In the genomic region with DNA sequence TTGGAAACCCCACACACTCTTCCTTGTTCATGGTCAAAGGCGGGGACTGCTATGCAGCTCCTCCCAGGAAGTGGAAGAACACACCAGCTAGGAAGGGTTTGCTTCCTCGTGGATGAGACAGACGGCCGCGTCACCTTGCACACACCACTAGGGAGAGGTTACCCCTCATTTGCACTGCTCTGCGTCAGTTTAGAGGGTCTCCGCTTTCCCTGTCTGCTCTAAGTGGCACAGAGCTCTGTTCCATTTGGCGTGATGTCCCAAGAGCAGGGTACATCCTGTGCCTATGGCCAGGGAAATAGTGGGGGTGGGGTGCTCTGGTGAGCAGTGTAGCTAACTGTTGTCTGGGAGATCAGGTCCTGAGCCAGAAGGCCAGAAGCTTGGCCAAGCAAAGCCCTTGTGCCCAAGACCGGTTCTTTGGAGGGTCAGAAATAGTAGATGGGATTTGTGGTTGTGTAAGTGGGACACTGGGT, we compare ENCODE assay signal across 8 mouse cellular contexts. TPM values are rescaled to one million over a fixed set of nuclear protein-coding genes. Genes with fewer than 3 reads are reported as not detected.
DNase-seq lines count a peak whose midpoint lies in the region; ATAC-seq lines count a peak whose summit lies in the region.

No protein-coding gene starts in this region.

- 0 out of 2 replicates have a peak overlapping the region, but pooled peaks have one; percentile 2 for H3K9ac ChIP-seq in intestine, embryonic 15.5 days
- H3K9ac ChIP-seq in midbrain, embryonic 14.5 days (replicated peaks; ENCODE audit: low read length): no peak overlapping the region

- H3K4me1 ChIP-seq in intestine, embryonic 15.5 days (replicated peaks): peaks cover 66% of the 10 kb centered on the region
- peaks cover 44% of the 10 kb centered on the region for H3K4me1 ChIP-seq in midbrain, embryonic 14.5 days (ENCODE audit: control insufficient read depth, insufficient read depth, low read length)

- H3K4me3 ChIP-seq in intestine, embryonic 15.5 days (replicated peaks): no peak overlapping the region
- no peak overlapping the region for H3K4me3 ChIP-seq in midbrain, embryonic 14.5 days (replicated peaks; ENCODE audit: low read depth, low read length)

- no peaks in the 10 kb centered on the region for H3K9me3 ChIP-seq in intestine, embryonic 15.5 days
- no peaks in the 10 kb centered on the region for H3K9me3 ChIP-seq in midbrain, embryonic 14.5 days (ENCODE audit: control insufficient read depth, low read length)

- peak overlapping the region; percentile 93 for H3K27ac ChIP-seq in intestine, embryonic 15.5 days
- peak overlapping the region; percentile 49; the same call in 1 of the 2 replicates for H3K27ac ChIP-seq in midbrain, embryonic 14.5 days (replicated peaks; ENCODE audit: low read depth, low read length)

- H3K4me2 ChIP-seq in intestine, embryonic 15.5 days (replicated peaks): peak overlapping the region; percentile 35
- H3K4me2 ChIP-seq in midbrain, embryonic 14.5 days (ENCODE audit: low read length): no peak overlapping the region

- H3K27me3 ChIP-seq in intestine, embryonic 15.5 days (replicated peaks): no peaks in the 10 kb centered on the region
- no peaks in the 10 kb centered on the region for H3K27me3 ChIP-seq in midbrain, embryonic 14.5 days (ENCODE audit: control insufficient read depth, insufficient read depth, low read length)

- peaks cover 32% of the 10 kb centered on the region for H3K36me3 ChIP-seq in intestine, embryonic 15.5 days
- peaks cover 54% of the 10 kb centered on the region for H3K36me3 ChIP-seq in midbrain, embryonic 14.5 days (ENCODE audit: control insufficient read depth, insufficient read depth, low read length)

- DNase-seq in cerebellum, adult 8-10 months: peak; percentile 39
- peak; percentile 57 for DNase-seq in testis, postnatal 10 days (ENCODE audit: low spot score)
- no peak for DNase-seq in testis, postnatal 14 days (ENCODE audit: low spot score)
- no peak for DNase-seq in midbrain, embryonic 14.5 days
- DNase-seq in thymus, postnatal 36 days: no peak
- DNase-seq in embryo, embryonic 10.5 days (ENCODE audit: low spot score): no peak

- ATAC-seq in cerebellum, adult (ENCODE audit: insufficient number of reproducible peaks, low FRiP score, low TSS enrichment): no peak
- no peak for ATAC-seq in intestine, embryonic 15.5 days
- ATAC-seq in midbrain, embryonic 14.5 days (ENCODE audit: low FRiP score, low TSS enrichment): no peak

- 54% methylated on average over 9 of the region's 9 CpGs for WGBS in intestine, embryonic 15.5 days
- 77% methylated on average over 9 of the region's 9 CpGs for WGBS in midbrain, embryonic 14.5 days

RNA-seq across cellular contexts. Expression of a gene that starts 13.7 kb away (rescaled TPM):
- 42.7 and 45.5 TPM in 2 replicates for polyA plus RNA-seq in intestine, embryonic 15.5 days (2015; fragmentation: Nextera tagmentation; extraction: Ambion mirVana)
- polyA plus RNA-seq in midbrain, embryonic 14.5 days (2014; fragmentation: Nextera tagmentation; extraction: Ambion mirVana): 175 and 194 TPM in 2 replicates

RNA-seq across cellular contexts. Expression of a gene that starts 20.9 kb away (rescaled TPM):
- 2.6 and 2.7 TPM in 2 replicates for polyA plus RNA-seq in intestine, embryonic 15.5 days (2015; fragmentation: Nextera tagmentation; extraction: Ambion mirVana)
- 3.0 TPM in 2 replicates for polyA plus RNA-seq in midbrain, embryonic 14.5 days (2014; fragmentation: Nextera tagmentation; extraction: Ambion mirVana)

RNA-seq across cellular contexts. Expression of a gene that starts 25.0 kb away (rescaled TPM):
- 39.6 and 42.5 TPM in 2 replicates for polyA plus RNA-seq in intestine, embryonic 15.5 days (2015; fragmentation: Nextera tagmentation; extraction: Ambion mirVana)
- 65.7 and 81.1 TPM in 2 replicates for polyA plus RNA-seq in midbrain, embryonic 14.5 days (2014; fragmentation: Nextera tagmentation; extraction: Ambion mirVana)

RNA-seq across cellular contexts. Expression of a gene that starts 41.1 kb away (rescaled TPM):
- polyA plus RNA-seq in intestine, embryonic 15.5 days (2015; fragmentation: Nextera tagmentation; extraction: Ambion mirVana): 18.9 and 19.7 TPM in 2 replicates
- polyA plus RNA-seq in midbrain, embryonic 14.5 days (2014; fragmentation: Nextera tagmentation; extraction: Ambion mirVana): 25.0 and 35.9 TPM in 2 replicates

RNA-seq across cellular contexts. Expression of a gene that starts 50.5 kb away (rescaled TPM):
- 28.2 and 29.8 TPM in 2 replicates for polyA plus RNA-seq in intestine, embryonic 15.5 days (2015; fragmentation: Nextera tagmentation; extraction: Ambion mirVana)
- polyA plus RNA-seq in midbrain, embryonic 14.5 days (2014; fragmentation: Nextera tagmentation; extraction: Ambion mirVana): 46.6 and 57.3 TPM in 2 replicates

Comparison
In these comparisons a context has a peak if more than half of its experiments do, and no peak if none do; other contexts are left out.
1. DNase-seq: peak in cerebellum, adult 8-10 months (single experiment) and testis, postnatal 10 days (single experiment); none in testis, postnatal 14 days (single experiment), midbrain, embryonic 14.5 days (single experiment), thymus, postnatal 36 days (0 of 2) and embryo, embryonic 10.5 days (single experiment).